Mouse (Mus musculus): ENCODE data around the gene Kdm6b. TPM values are rescaled to one million over a fixed set of nuclear protein-coding genes. Genes with fewer than 3 reads are reported as not detected.

Gene Kdm6b
- polyA plus RNA-seq, 1 experiment: 9.3 TPM

GRCm38 (mm10) chr11:69375646-69376045, 37.8 kb downstream of the Kdm6b start:
- H3K4me1 ChIP-seq (ENCODE audit: control insufficient read depth, insufficient read depth, low read length): peaks cover 14% of the 10 kb centered on the region
- no peak for TF ChIP-seq CTCF (IDR thresholded peaks at IDR 0.05; ENCODE audit: low read depth, low read length)
- TF ChIP-seq POLR2A (IDR thresholded peaks at IDR 0.05; ENCODE audit: borderline replicate concordance, low read depth, low read length): no peak
- no peak overlapping the region for H3K27ac ChIP-seq (ENCODE audit: insufficient read depth, low read depth, low read length)
- H3K4me3 ChIP-seq (ENCODE audit: insufficient read depth, low read length): no peak overlapping the region

- H3K4me1 ChIP-seq (ENCODE audit: control insufficient read depth, insufficient read depth, low read length): peaks cover 2% of the 10 kb centered on the region; the same call in 1 of the 2 replicates
- H3K4me3 ChIP-seq (ENCODE audit: insufficient read depth, low read length): no peak overlapping the region
- TF ChIP-seq CTCF (IDR thresholded peaks at IDR 0.05; ENCODE audit: low read depth, low read length): no peak
- TF ChIP-seq POLR2A (IDR thresholded peaks at IDR 0.05; ENCODE audit: borderline replicate concordance, low read depth, low read length): no peak
- H3K27ac ChIP-seq (ENCODE audit: insufficient read depth, low read depth, low read length): no peak overlapping the region
Observed at GRCm38 (mm10) chr11:69373223-69373965, 40.1 kb downstream of the Kdm6b start.

GRCm38 (mm10) chr11:69372780-69373170, 40.7 kb downstream of the Kdm6b start:
- H3K27ac ChIP-seq (ENCODE audit: insufficient read depth, low read depth, low read length): no peak overlapping the region
- H3K4me3 ChIP-seq (ENCODE audit: insufficient read depth, low read length): no peak overlapping the region
- TF ChIP-seq POLR2A (IDR thresholded peaks at IDR 0.05; ENCODE audit: borderline replicate concordance, low read depth, low read length): no peak
- TF ChIP-seq CTCF (IDR thresholded peaks at IDR 0.05; ENCODE audit: low read depth, low read length): no peak
- H3K4me1 ChIP-seq (ENCODE audit: control insufficient read depth, insufficient read depth, low read length): peaks cover 2% of the 10 kb centered on the region; the same call in 1 of the 2 replicates

GRCm38 (mm10) chr11:69372056-69372779, 41.3 kb downstream of the Kdm6b start:
- Histone ChIP-seq H3K4me3 (ENCODE audit: insufficient read depth, low read length) (no peak overlapping the region), H3K4me1 (ENCODE audit: control insufficient read depth, insufficient read depth, low read length) (peaks cover 2% of the 10 kb centered on the region; the same call in 1 of the 2 replicates), H3K27ac (ENCODE audit: insufficient read depth, low read depth, low read length) (no peak overlapping the region)
- TF ChIP-seq POLR2A (IDR thresholded peaks at IDR 0.05; ENCODE audit: borderline replicate concordance, low read depth, low read length) (no peak), CTCF (IDR thresholded peaks at IDR 0.05; ENCODE audit: low read depth, low read length) (no peak)

DNA sequence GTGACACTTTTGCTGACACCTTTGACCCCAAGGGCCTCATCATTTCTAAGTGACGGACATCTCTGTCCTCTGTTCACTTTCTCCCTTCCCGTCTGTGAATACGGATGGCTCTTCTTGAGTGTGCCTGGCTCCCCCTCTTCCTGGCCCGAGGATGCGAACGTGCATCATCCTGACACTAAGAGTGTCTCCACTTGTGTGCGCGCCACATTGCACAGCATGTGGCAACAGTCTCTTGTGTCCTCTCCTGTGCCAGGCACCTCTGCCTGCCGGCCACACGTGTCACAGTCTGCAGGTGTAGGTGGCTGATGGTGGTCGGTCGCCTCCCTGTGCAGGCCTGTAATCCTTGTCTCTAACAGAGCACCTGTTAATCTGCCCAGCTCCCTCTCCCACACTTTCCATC, 41.9 kb downstream of the Kdm6b start:
- TF ChIP-seq CTCF (IDR thresholded peaks at IDR 0.05; ENCODE audit: low read depth, low read length): no peak
- TF ChIP-seq POLR2A (IDR thresholded peaks at IDR 0.05; ENCODE audit: borderline replicate concordance, low read depth, low read length): no peak
- peaks cover 2% of the 10 kb centered on the region; the same call in 1 of the 2 replicates for H3K4me1 ChIP-seq (ENCODE audit: control insufficient read depth, insufficient read depth, low read length)

DNA sequence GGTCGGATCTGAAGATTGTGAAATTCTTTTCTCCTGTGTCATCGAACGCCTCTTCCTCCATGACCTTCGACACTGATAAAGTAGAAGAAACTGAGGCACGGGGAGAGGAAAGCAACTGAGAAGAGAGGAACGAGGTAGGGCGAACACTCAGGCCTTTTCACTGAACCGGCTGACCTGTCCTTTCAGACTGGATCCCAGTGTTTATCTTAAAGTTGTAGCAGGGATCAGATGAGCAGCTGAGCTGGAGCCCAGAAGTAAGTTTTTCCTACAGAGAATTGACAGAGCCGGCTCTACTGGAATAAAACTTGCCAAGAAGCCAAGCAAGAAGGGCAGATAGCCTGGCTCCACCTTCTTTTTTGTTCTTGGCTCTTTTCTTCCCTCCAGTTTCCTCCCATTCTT, 42.7 kb downstream of the Kdm6b start:
- Histone ChIP-seq H3K4me3 (ENCODE audit: insufficient read depth, low read length) (no peak overlapping the region), H3K4me1 (ENCODE audit: control insufficient read depth, insufficient read depth, low read length) (peaks cover 3% of the 10 kb centered on the region), H3K27ac (ENCODE audit: insufficient read depth, low read depth, low read length) (no peak overlapping the region)
- TF ChIP-seq POLR2A (IDR thresholded peaks at IDR 0.05; ENCODE audit: borderline replicate concordance, low read depth, low read length): no peak
- no peak for TF ChIP-seq CTCF (IDR thresholded peaks at IDR 0.05; ENCODE audit: low read depth, low read length)

More for the DNA sequence above, 41.9 kb downstream of the Kdm6b start:
- Histone ChIP-seq H3K4me3 (ENCODE audit: insufficient read depth, low read length) (no peak overlapping the region), H3K27ac (ENCODE audit: insufficient read depth, low read depth, low read length) (no peak overlapping the region)

GRCm38 (mm10) chr11:69369990-69370816, 43.3 kb downstream of the Kdm6b start:
- Histone ChIP-seq H3K4me3 (ENCODE audit: insufficient read depth, low read length) (no peak overlapping the region), H3K27ac (ENCODE audit: insufficient read depth, low read depth, low read length) (no peak overlapping the region)
- no peak for TF ChIP-seq CTCF (IDR thresholded peaks at IDR 0.05; ENCODE audit: low read depth, low read length)
- no peak for TF ChIP-seq POLR2A (IDR thresholded peaks at IDR 0.05; ENCODE audit: borderline replicate concordance, low read depth, low read length)

GRCm38 (mm10) chr11:69369215-69369989, 44.1 kb downstream of the Kdm6b start, which contains the start of gene Chd3:
TSS of gene Chd3 (minus strand) at chr11:69369406.
- peaks cover 15% of the 10 kb centered on the region for H3K4me1 ChIP-seq (ENCODE audit: control insufficient read depth, insufficient read depth, low read length)
- peak within 1 kb of the TSS; percentile 78 for H3K4me3 ChIP-seq (ENCODE audit: insufficient read depth, low read length)
- peak within 1 kb of the TSS; percentile 92 for H3K27ac ChIP-seq (ENCODE audit: insufficient read depth, low read depth, low read length)
- no peak for TF ChIP-seq POLR2A (IDR thresholded peaks at IDR 0.05; ENCODE audit: borderline replicate concordance, low read depth, low read length)
- no peak for TF ChIP-seq CTCF (IDR thresholded peaks at IDR 0.05; ENCODE audit: low read depth, low read length)

More at GRCm38 (mm10) chr11:69369990-69370816, 43.3 kb downstream of the Kdm6b start:
- peaks cover 8% of the 10 kb centered on the region for H3K4me1 ChIP-seq (ENCODE audit: control insufficient read depth, insufficient read depth, low read length)

Data from bone marrow macrophage, adult 2 months (primary cell).